Mouse (Mus musculus) adrenal gland, adult 18-20 months (tissue): ENCODE results near the gene Cntnap4. TPM values are rescaled to one million over a fixed set of nuclear protein-coding genes. Genes with fewer than 3 reads are reported as not detected.
"Not testable (repeated sequence)": the region's sequence is repeated elsewhere in the genome, so short reads cannot be mapped to it uniquely, and the experiment has no call there.

Source experiments
- DNase-seq, 2 experiments: peaks; one replicate each; pipeline ENCODE4 v3.0.0; 2021 to 2022; ENCODE audit warnings: low spot score in 2 of 2
- total RNA-seq, 2 experiments: library from RNA; stranded (reverse); gene quantifications; 1 replicate in 1 of 2; 2 replicates in 1 of 2; pipeline ENCODE4 v1.2.3; 2021

Gene Cntnap4
- total RNA-seq, 2 experiments from 2014 or later, result not detected

- DNase-seq, result no peak
These were observed 155.1 kb downstream of the Cntnap4 start for GRCm38 (mm10) chr8:112724918-112725317.

GRCm38 (mm10) chr8:112730583-112731432, 161.0 kb downstream of the Cntnap4 start:
- DNase-seq, result no peak

DNA sequence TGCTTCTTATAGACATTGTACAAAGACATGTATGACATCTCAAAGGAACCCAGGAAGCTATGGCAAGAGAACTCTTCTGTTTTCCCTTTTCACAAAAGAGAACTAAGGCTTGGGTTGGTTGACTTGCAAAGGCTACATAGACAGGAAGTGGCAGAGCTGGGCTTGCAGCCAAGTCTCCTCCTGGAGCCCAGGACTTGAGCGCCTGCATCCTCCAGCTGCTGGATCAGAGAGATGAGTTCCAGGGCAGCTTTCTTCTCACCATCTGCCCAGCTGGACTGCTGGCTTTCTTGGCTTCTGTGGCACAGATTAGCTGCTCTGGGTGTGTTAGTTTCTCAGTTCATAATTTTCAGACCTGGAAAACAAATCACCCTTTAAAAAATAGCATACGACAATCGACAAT, 165.7 kb downstream of the Cntnap4 start:
- DNase-seq, result no peak

- DNase-seq, result no peak
These were observed 173.5 kb downstream of the Cntnap4 start for GRCm38 (mm10) chr8:112743331-112743730.

DNA sequence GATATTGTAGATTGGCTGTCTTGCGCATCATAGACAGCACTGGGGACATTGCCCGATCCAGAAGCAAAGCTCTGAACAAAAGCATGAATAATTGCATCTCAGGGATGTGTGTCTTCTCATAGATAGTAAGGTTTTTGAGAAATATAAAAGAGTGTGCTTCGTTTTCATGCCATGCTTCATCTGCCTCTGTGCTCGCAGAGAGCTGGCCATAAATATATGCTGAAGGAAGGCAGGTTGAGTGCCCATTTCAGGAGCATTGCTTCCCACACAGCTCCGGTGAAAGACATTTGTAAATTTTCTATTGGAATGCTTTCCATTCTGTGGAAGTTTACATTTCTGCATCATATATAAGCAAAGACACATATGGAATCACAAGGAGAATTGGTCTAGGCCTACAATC, 177.5 kb downstream of the Cntnap4 start:
- no peak for DNase-seq

- no peak for DNase-seq
These were observed 185.3 kb downstream of the Cntnap4 start for GRCm38 (mm10) chr8:112755171-112755570.

DNA sequence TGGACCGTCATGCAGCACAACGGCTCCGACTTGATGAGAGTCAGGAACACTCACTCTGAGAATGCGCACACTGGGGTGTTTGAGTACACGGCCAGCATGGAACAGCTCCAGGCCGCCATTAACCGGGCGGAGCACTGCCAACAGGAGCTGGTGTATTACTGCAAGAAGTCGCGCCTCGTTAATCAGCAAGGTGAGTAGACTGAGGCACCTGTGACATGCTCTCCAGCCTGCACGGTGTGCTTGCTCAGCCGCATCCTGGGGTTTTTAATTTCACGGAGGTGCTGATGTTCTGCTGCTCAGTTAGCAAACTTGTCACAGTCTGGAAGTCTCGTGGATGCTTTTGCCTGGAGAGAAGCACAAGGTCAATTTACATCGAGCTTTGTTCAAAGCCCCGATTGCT, 233.2 kb downstream of the Cntnap4 start:
- no peak for DNase-seq

DNA sequence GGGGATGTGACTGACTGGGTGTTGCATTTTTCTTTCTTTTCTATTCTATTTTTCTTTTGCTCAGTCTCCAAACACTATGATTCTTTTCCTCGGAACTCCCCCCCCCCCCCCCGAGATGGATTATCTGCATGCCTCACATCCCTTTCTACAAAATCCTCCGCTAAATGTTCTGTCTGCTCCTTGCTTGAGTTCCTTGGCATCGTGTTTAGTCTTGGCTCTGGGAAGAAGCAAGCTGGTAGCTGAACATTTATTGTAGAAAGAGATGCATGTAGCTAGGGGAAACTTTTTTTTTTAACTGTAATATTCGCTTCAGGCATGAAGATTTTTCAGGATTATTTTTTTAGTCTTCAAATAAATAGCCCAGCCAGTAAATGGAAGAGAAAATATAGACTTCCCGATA, 239.5 kb downstream of the Cntnap4 start:
- DNase-seq, result no peak

- DNase-seq, result no peak
These were observed 271.2 kb downstream of the Cntnap4 start for GRCm38 (mm10) chr8:112841057-112841456.

- DNase-seq, result not testable (repeated sequence)
These were observed 279.7 kb downstream of the Cntnap4 start for GRCm38 (mm10) chr8:112849541-112849940.

GRCm38 (mm10) chr8:112906458-112907112, 336.7 kb downstream of the Cntnap4 start:
- peak; percentile 18 to 21 for DNase-seq

GRCm38 (mm10) chr8:112909527-112909926, 339.7 kb downstream of the Cntnap4 start:
- no peak for DNase-seq

DNA sequence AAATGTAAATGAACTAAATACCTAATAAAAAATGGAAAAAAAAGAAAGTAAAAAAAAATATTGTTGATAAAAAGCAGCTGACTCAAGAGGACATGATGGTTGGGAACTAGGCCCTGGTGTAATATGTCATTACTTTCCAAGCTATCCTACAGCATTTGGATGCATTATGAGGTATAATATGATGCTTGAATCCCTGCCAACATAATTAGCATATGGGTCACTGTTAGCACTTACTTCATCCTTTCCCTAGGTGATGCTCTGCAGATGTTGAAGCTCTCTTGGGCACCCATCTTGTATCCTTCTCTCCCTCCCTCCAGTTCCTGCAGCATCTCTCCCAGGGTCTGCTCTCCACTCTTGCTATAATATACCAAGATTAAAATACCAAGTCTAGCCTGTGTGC, 341.6 kb downstream of the Cntnap4 start:
- no peak for DNase-seq

- DNase-seq, result no peak
These were observed 352.3 kb downstream of the Cntnap4 start for GRCm38 (mm10) chr8:112922151-112922550.

DNA sequence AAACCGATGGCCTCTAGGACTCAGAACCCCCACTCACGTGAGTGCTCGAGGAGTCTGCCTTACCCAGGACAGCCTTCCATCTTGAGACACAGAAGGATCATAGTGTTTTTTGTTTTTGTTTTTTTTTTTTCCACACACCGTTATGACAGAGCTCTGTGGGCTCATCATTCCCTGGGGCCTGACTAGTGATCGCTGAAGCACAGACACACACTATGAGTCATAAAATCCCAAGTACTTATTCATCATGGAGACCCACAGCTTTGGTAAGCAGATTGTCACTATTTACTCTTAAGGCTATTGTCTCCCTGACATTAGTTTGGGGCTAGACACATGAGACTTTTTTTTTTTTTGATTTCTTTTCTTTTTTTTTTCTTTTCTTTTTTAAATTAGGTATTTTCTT, 352.9 kb downstream of the Cntnap4 start:
- DNase-seq, result no peak
